Mouse (Mus musculus) heart, postnatal 36 days (tissue): ENCODE data around the gene Dync1i1. TPM values are rescaled to one million over a fixed set of nuclear protein-coding genes. Genes with fewer than 3 reads are reported as not detected.
"Not testable (repeated sequence)": the region's sequence is repeated elsewhere in the genome, so short reads cannot be mapped to it uniquely, and the experiment has no call there.

Experiments used
- DNase-seq, 2 experiments: peaks; one replicate each; pipeline ENCODE4 v3.0.0; 2021 to 2022
- intact Hi-C: fragments of 180-260 bp; cut with DNase I; formaldehyde crosslinking; loops from one replicate; pipeline ENCODE4 v1.15.1; 2025
- total RNA-seq, 2 experiments: library from RNA; stranded (reverse); gene quantifications; 2 replicates each; pipeline ENCODE4 v1.2.3; 2021

Dync1i1 gene
- under 1 TPM; 0.46 to 0.47 TPM for total RNA-seq

GRCm38 (mm10) chr6:5725611-5726236 lies at the start of gene Dync1i1:
TSS of gene Dync1i1 (plus strand) at chr6:5725639.
- peak; percentile 13 to 15 for DNase-seq
- intact Hi-C loops, result no loop called here

- intact Hi-C loops, result no loop called here
- DNase-seq, result no peak
Measured at GRCm38 (mm10) chr6:5679738-5680137, 45.7 kb upstream of the Dync1i1 start.

GRCm38 (mm10) chr6:5701826-5702225 lies 23.6 kb upstream of the Dync1i1 start:
- DNase-seq, result no peak
- intact Hi-C loops, result no loop called here

GRCm38 (mm10) chr6:5707894-5708293 lies 17.5 kb upstream of the Dync1i1 start:
- intact Hi-C loops, result loop anchor here (2.0 kb wide), 1 partner anchor 67 kb away; no protein-coding TSS in a partner anchor
- DNase-seq, result not testable (repeated sequence)

- DNase-seq, result no peak
- intact Hi-C loops, result no loop called here
Measured at GRCm38 (mm10) chr6:5710063-5710605, 15.3 kb upstream of the Dync1i1 start.

- no peak for DNase-seq
- intact Hi-C loops, result no loop called here
Measured at GRCm38 (mm10) chr6:5712620-5713019, 12.8 kb upstream of the Dync1i1 start.

GRCm38 (mm10) chr6:5715101-5715618 lies 10.3 kb upstream of the Dync1i1 start:
- DNase-seq, result no peak
- intact Hi-C loops, result no loop called here

- intact Hi-C loops, result no loop called here
- no peak for DNase-seq
Measured at GRCm38 (mm10) chr6:5718955-5719354, 6.5 kb upstream of the Dync1i1 start.

- DNase-seq, intact Hi-C loops: not testable (repeated sequence)
Measured at GRCm38 (mm10) chr6:5720716-5721115, 4.7 kb upstream of the Dync1i1 start.

GRCm38 (mm10) chr6:5723986-5724385 lies 1.5 kb upstream of the Dync1i1 start:
- intact Hi-C loops, result no loop called here
- DNase-seq, result no peak

GRCm38 (mm10) chr6:5726237-5726670 lies 815 bp downstream of the Dync1i1 start:
- intact Hi-C loops, result no loop called here

GRCm38 (mm10) chr6:5733217-5733616 lies 7.8 kb downstream of the Dync1i1 start:
- no peak for DNase-seq
- intact Hi-C loops, result no loop called here

More at GRCm38 (mm10) chr6:5726237-5726670, 815 bp downstream of the Dync1i1 start:
- no peak for DNase-seq

- DNase-seq, result no peak
- intact Hi-C loops, result no loop called here
Measured at GRCm38 (mm10) chr6:5734398-5734797, 9.0 kb downstream of the Dync1i1 start.

GRCm38 (mm10) chr6:5734862-5735261 lies 9.4 kb downstream of the Dync1i1 start:
- no peak for DNase-seq
- intact Hi-C loops, result no loop called here

GRCm38 (mm10) chr6:5739711-5740110 lies 14.3 kb downstream of the Dync1i1 start:
- DNase-seq, result no peak
- intact Hi-C loops, result no loop called here

- DNase-seq, result no peak
- intact Hi-C loops, result no loop called here
Measured at GRCm38 (mm10) chr6:5741395-5742032, 16.1 kb downstream of the Dync1i1 start.

- DNase-seq, result no peak
- intact Hi-C loops, result no loop called here
Measured at GRCm38 (mm10) chr6:5750079-5750711, 24.8 kb downstream of the Dync1i1 start.

- DNase-seq, result no peak
- intact Hi-C loops, result no loop called here
Measured at GRCm38 (mm10) chr6:5752128-5752527, 26.7 kb downstream of the Dync1i1 start.

- intact Hi-C loops, result no loop called here
- no peak for DNase-seq
Measured at GRCm38 (mm10) chr6:5752617-5753016, 27.2 kb downstream of the Dync1i1 start.

- no peak for DNase-seq
- intact Hi-C loops, result no loop called here
Measured at GRCm38 (mm10) chr6:5756509-5757130, 31.2 kb downstream of the Dync1i1 start.

GRCm38 (mm10) chr6:5762943-5763342 lies 37.5 kb downstream of the Dync1i1 start:
- DNase-seq, result no peak
- intact Hi-C loops, result no loop called here
